Mouse (Mus musculus) embryonic facial prominence, embryonic 11.5 days (tissue): ENCODE measurements around the gene Nr1d2. TPM values are rescaled to one million over a fixed set of nuclear protein-coding genes. Genes with fewer than 3 reads are reported as not detected.
"Not testable (repeated sequence)": the region's sequence is repeated elsewhere in the genome, so short reads cannot be mapped to it uniquely, and the experiment has no call there.

Experiments used
- ATAC-seq: fragments of 200-750 bp; cut with Nextera tagmentation; replicated peaks from 2 replicates; pipeline ENCODE4 v1.8.0; 2017; ENCODE audit warnings: low read depth; ENCODE audit not compliant: insufficient number of reproducible peaks, low FRiP score, low TSS enrichment
- DNase-seq: peaks from one replicate; pipeline ENCODE4 v3.0.0-alpha.2; 2015; ENCODE audit warnings: low spot score
- H3K27ac ChIP-seq: fragments of 300-500 bp; sonication (generic); replicated peaks from 2 replicates; pipeline ENCODE4 v1.5.1; 2014; ENCODE audit warnings: mild to moderate bottlenecking, low read depth, low read length, control low read depth
- H3K27me3 ChIP-seq: fragments of 300-500 bp; sonication (generic); 2 replicates; pipeline ENCODE4 v1.6.1; 2014; ENCODE audit warnings: mild to moderate bottlenecking, low read length, moderate library complexity, mixed read lengths; ENCODE audit not compliant: control insufficient read depth, insufficient read depth
- H3K36me3 ChIP-seq: fragments of 300-500 bp; sonication (generic); replicated peaks from 2 replicates; pipeline ENCODE4 v1.6.1; 2014; ENCODE audit warnings: low read depth, mild to moderate bottlenecking, low read length, moderate library complexity, mixed read lengths; ENCODE audit not compliant: control insufficient read depth, insufficient read depth
- H3K4me1 ChIP-seq: fragments of 300-500 bp; sonication (generic); 2 replicates; pipeline ENCODE4 v1.6.1; 2014; ENCODE audit warnings: low read length, mixed read lengths; ENCODE audit not compliant: control insufficient read depth, insufficient read depth
- H3K4me2 ChIP-seq: fragments of 300-500 bp; sonication (generic); 2 replicates; pipeline ENCODE4 v1.6.1; 2014; ENCODE audit warnings: low read depth, mild to moderate bottlenecking, control low read depth, low read length, moderate library complexity
- H3K4me3 ChIP-seq: fragments of 300-500 bp; sonication (generic); 2 replicates; pipeline ENCODE4 v1.5.1; 2014; ENCODE audit warnings: low read depth, low read length, control low read depth
- H3K9ac ChIP-seq: fragments of 300-500 bp; sonication (generic); replicated peaks from 2 replicates; pipeline ENCODE4 v1.6.1; 2014; ENCODE audit warnings: mild to moderate bottlenecking, control low read depth, low read length
- H3K9me3 ChIP-seq: fragments of 300-500 bp; sonication (generic); replicated peaks from 2 replicates; pipeline ENCODE4 v1.6.1; 2016; ENCODE audit warnings: mild to moderate bottlenecking, low read length, inconsistent platforms, mixed read lengths; ENCODE audit not compliant: control insufficient read depth
- WGBS: fragments of 180-500 bp; shearing (Covaris S2); extraction: QIAGEN DNeasy Blood & Tissue Kit; methylation state at CpG from one replicate; pipeline ENCODE4 v1.1.7; 2014; 5-methylcytosine and 5-hydroxymethylcytosine counted together
- polyA plus RNA-seq: library from polyadenylated mRNA; unstranded; fragments of >200 nt; fragmentation: Nextera tagmentation; extraction: Ambion mirVana; gene quantifications from 2 replicates; pipeline ENCODE4 v1.2.1, GENCODE M21; 2014

Nr1d2 gene
- polyA plus RNA-seq, 1 experiment from 2014 or later = 7.0 TPM

- H3K9me3 ChIP-seq, H3K9ac ChIP-seq, DNase-seq, H3K4me1 ChIP-seq, H3K4me3 ChIP-seq, H3K36me3 ChIP-seq, ATAC-seq, H3K27me3 ChIP-seq, H3K4me2 ChIP-seq, H3K27ac ChIP-seq: not testable (repeated sequence)
- 84% methylated on average over 11 of the region's 11 CpGs for WGBS
Observed at GRCm38 (mm10) chr14:18226181-18226580, 12.7 kb downstream of the Nr1d2 start.

- H3K36me3 ChIP-seq, H3K4me2 ChIP-seq: not testable (repeated sequence)
- 95% methylated on average over 11 of the region's 11 CpGs for WGBS
Observed at GRCm38 (mm10) chr14:18225431-18225830, 13.5 kb downstream of the Nr1d2 start.

GRCm38 (mm10) chr14:18221977-18222376 lies 16.9 kb downstream of the Nr1d2 start:
- H3K4me1 ChIP-seq = no peaks in the 10 kb centered on the region
- H3K9me3 ChIP-seq = no peaks in the 10 kb centered on the region
- DNase-seq (no peak), ATAC-seq (no peak)
- no peak overlapping the region for H3K9ac ChIP-seq
- H3K27me3 ChIP-seq = no peaks in the 10 kb centered on the region
- no peak overlapping the region for H3K4me3 ChIP-seq
- 97% methylated on average over 6 of the region's 6 CpGs for WGBS
- no peak overlapping the region for H3K27ac ChIP-seq
- no peak overlapping the region for H3K4me2 ChIP-seq
- H3K36me3 ChIP-seq = no peaks in the 10 kb centered on the region

More at GRCm38 (mm10) chr14:18225431-18225830, 13.5 kb downstream of the Nr1d2 start:
- ATAC-seq, H3K27me3 ChIP-seq, H3K4me3 ChIP-seq, H3K4me1 ChIP-seq, H3K27ac ChIP-seq, H3K9ac ChIP-seq, H3K9me3 ChIP-seq, DNase-seq: not testable (repeated sequence)

GRCm38 (mm10) chr14:18217158-18217557 lies 21.8 kb downstream of the Nr1d2 start:
- H3K4me1 ChIP-seq = no peaks in the 10 kb centered on the region
- DNase-seq (no peak), ATAC-seq (no peak)
- H3K9ac ChIP-seq = no peak overlapping the region
- H3K4me2 ChIP-seq = no peak overlapping the region
- no peaks in the 10 kb centered on the region for H3K27me3 ChIP-seq
- H3K9me3 ChIP-seq = no peaks in the 10 kb centered on the region
- no peak overlapping the region for H3K27ac ChIP-seq
- H3K36me3 ChIP-seq = no peaks in the 10 kb centered on the region
- no peak overlapping the region for H3K4me3 ChIP-seq
- 94% methylated on average over 1 of the region's 1 CpGs for WGBS

GRCm38 (mm10) chr14:18216428-18216827 lies 22.5 kb downstream of the Nr1d2 start:
- 93% methylated on average over 6 of the region's 6 CpGs for WGBS
- DNase-seq (no peak), ATAC-seq (no peak)
- Histone ChIP-seq H3K9ac (no peak overlapping the region), H3K27me3 (no peaks in the 10 kb centered on the region), H3K4me3 (no peak overlapping the region), H3K4me2 (no peak overlapping the region), H3K9me3 (no peaks in the 10 kb centered on the region), H3K36me3 (no peaks in the 10 kb centered on the region), H3K4me1 (no peaks in the 10 kb centered on the region), H3K27ac (no peak overlapping the region)

- Histone ChIP-seq H3K4me1 (no peaks in the 10 kb centered on the region), H3K9ac (no peak overlapping the region), H3K36me3 (no peaks in the 10 kb centered on the region), H3K27ac (no peak overlapping the region), H3K4me2 (no peak overlapping the region), H3K27me3 (no peaks in the 10 kb centered on the region), H3K9me3 (no peaks in the 10 kb centered on the region), H3K4me3 (no peak overlapping the region)
- peak; percentile 52; the same call in 1 of the 2 replicates for ATAC-seq
- peak; percentile 38 for DNase-seq
- WGBS = 86% methylated on average over 3 of the region's 3 CpGs
Observed at GRCm38 (mm10) chr14:18210795-18211194, 28.1 kb downstream of the Nr1d2 start.

- not testable (repeated sequence) for H3K36me3 ChIP-seq, H3K9me3 ChIP-seq, H3K4me1 ChIP-seq, DNase-seq, H3K27me3 ChIP-seq, H3K27ac ChIP-seq, H3K9ac ChIP-seq, ATAC-seq, H3K4me2 ChIP-seq, H3K4me3 ChIP-seq
- WGBS = 82% methylated on average over 1 of the region's 1 CpGs
Observed at GRCm38 (mm10) chr14:18204315-18204714, 34.6 kb downstream of the Nr1d2 start.

- Histone ChIP-seq H3K9ac (no peak overlapping the region), H3K27me3 (no peaks in the 10 kb centered on the region), H3K4me1 (no peaks in the 10 kb centered on the region), H3K4me2 (no peak overlapping the region), H3K36me3 (no peaks in the 10 kb centered on the region), H3K4me3 (no peak overlapping the region), H3K9me3 (no peaks in the 10 kb centered on the region), H3K27ac (no peak overlapping the region)
- DNase-seq (no peak), ATAC-seq (0 out of 2 replicates have a peak, but pooled peaks have one; percentile 6)
- WGBS = 85% methylated on average over 5 of the region's 5 CpGs
Observed at GRCm38 (mm10) chr14:18201413-18201812, 37.5 kb downstream of the Nr1d2 start.
